Mouse (Mus musculus) erythroblast, embryonic 14.5 days (primary cell): Measurements from ENCODE around the gene Taf4.

ENCODE experiments used
- GATA1 ChIP-seq: IDR thresholded peaks from 2 replicates; pipeline ENCODE4 v1.6.1; 2012; ENCODE audit warnings: low read length, inconsistent platforms, mixed read lengths
- TAL1 ChIP-seq: IDR thresholded peaks from 3 replicates; pipeline ENCODE4 v1.6.1; 2012; ENCODE audit warnings: low read length, inconsistent platforms, mixed read lengths

DNA sequence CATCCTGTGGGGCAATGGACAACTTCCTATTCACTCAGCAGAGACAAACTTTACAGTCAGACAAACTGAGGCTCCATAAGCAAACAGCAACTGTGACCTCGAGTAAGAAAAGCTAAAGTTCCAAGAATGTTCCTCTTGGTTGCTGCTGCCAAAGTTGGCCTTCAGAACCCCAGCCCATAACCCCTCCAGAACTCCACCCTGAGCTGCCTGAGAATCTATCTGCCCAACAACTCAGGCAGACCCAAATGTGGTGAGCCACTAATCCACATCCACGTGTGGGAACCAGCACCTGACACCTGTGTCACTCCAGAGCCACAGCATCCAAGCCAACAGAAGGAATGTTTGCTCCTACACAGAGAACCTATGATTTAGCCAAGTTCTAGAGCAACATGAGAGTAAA, 4.0 kb downstream of the Taf4 start:
- TF ChIP-seq GATA1 (no peak), TAL1 (no peak)
